ENCODE assay signal across 8 mouse cellular contexts in the genomic region with DNA sequence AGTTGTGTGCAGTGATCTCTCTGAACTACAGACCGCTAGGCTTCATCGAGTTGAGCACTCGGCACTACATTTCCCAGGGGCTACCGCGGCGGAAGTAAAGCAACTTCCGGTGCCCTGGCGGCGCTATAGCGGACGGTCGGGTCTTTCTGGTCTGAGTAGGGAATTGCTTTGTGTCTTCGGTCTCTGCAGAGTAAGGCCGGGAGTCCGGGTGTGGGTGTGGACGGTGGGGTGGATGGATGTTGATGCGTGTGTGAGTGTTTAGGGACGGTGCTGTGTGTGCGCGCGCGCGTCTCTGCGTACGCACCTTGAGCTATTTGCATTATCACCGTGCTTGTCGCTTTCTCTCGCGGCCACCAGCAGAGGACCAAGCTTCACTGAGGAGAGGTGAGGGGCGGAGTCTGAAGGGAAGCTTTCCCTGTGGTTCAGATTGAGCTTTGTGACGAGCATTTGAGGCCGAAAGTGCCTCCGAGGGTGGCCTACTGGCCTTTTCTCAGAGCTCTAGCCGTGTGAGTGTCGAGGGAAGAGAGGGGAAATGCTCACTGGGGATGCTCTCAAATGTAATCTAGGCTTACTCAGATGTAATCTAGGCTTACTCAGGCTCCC. TPM values are rescaled to one million over a fixed set of nuclear protein-coding genes. Genes with fewer than 3 reads are reported as not detected.
A peak's percentile ranks its signal among the peaks of the same experiment; 100 is the strongest.
DNase-seq lines count a peak whose midpoint lies in the region; ATAC-seq and TF ChIP-seq lines count a peak whose summit lies in the region.

Gene Zfp60 (plus strand): TSS at position 109 of the 603 bp plus-strand sequence.

- H3K4me3 ChIP-seq in cortical plate, adult 2 months (ENCODE audit: insufficient read depth, low read length) = peak within 1 kb of the TSS; percentile 62
- peak within 1 kb of the TSS; percentile 100 for H3K4me3 ChIP-seq in megakaryocyte, embryonic 14.5 days (replicated peaks)

- DNase-seq in gastrocnemius, adult 8-10 months (ENCODE audit: low spot score in 2 of 2) = peak; percentile 52 to 72
- peak; percentile 56 for DNase-seq in hindlimb bud, embryonic 11.5 days (ENCODE audit: extremely low spot score, low read depth, low spot score)
- DNase-seq in left cerebral cortex, adult 8-10 months (ENCODE audit: low spot score in 2 of 2) = peak; percentile 79 to 85
- peak; percentile 90 to 94 for DNase-seq in right cerebral cortex, postnatal 10 days (ENCODE audit: low spot score in 2 of 2)
- DNase-seq in urinary bladder, postnatal 25 days (ENCODE audit: low spot score) = peak; percentile 71

- TF ChIP-seq POLR2A in cortical plate, adult 2 months (IDR thresholded peaks at IDR 0.05; ENCODE audit: extremely low read depth, insufficient read depth, low read length) = peak; percentile 87

- TF ChIP-seq CTCF in cortical plate, adult 2 months (IDR thresholded peaks at IDR 0.05; ENCODE audit: extremely low read depth, insufficient read depth, low read length) = no peak; the same call in 1 of the 2 replicates

- peak; percentile 92 for ATAC-seq in activated CD4-positive, CD25-positive, alpha-beta regulatory T cell, adult 4 months

- H3K9me3 ChIP-seq in megakaryocyte, embryonic 14.5 days = 0 out of 2 replicates have a peak, but pooled peaks cover 5% of the 10 kb centered on the region

- peaks cover 2% of the 10 kb centered on the region for H3K36me3 ChIP-seq in megakaryocyte, embryonic 14.5 days (replicated peaks; ENCODE audit: low read length)

- peaks cover 9% of the 10 kb centered on the region; the same call in 1 of the 2 replicates for H3K4me1 ChIP-seq in cortical plate, adult 2 months (ENCODE audit: control insufficient read depth, insufficient read depth, low read length)
- peaks cover 42% of the 10 kb centered on the region for H3K4me1 ChIP-seq in megakaryocyte, embryonic 14.5 days

- no peaks in the 10 kb centered on the region for H3K27me3 ChIP-seq in megakaryocyte, embryonic 14.5 days (replicated peaks)

- H3K27ac ChIP-seq in cortical plate, adult 2 months (ENCODE audit: insufficient read depth, low read length) = peak within 1 kb of the TSS; percentile 30

RNA-seq across cellular contexts. Expression of gene Zfp60, which starts in this region (rescaled TPM):
- polyA plus RNA-seq in activated CD4-positive, CD25-positive, alpha-beta regulatory T cell, adult 4 months (2017; shearing (Covaris generic)) = 1 to 10 TPM; 7.0 to 8.0 TPM
- polyA plus RNA-seq in cortical plate, adult 2 months (2012; rRNA removed) = 15.9 and 17.3 TPM in 2 replicates
- 1 to 10 TPM; 5.8 to 9.5 (median 6.8) TPM for total RNA-seq in gastrocnemius, adult 8-10 months (2022)
- total RNA-seq in left cerebral cortex, adult 8-10 months (2022) = 10 to 100 TPM; 38.2 to 46.6 (median 42.1) TPM
- not detected in 2 replicates for polyA plus RNA-seq in megakaryocyte, embryonic 14.5 days (2012; ENCODE audit: insufficient read depth, low replicate concordance)

Comparison
In these comparisons a context has a peak if more than half of its experiments do, and no peak if none do; other contexts are left out.
1. Peak in every context shown above with its lines: DNase-seq, ATAC-seq, H3K4me3 ChIP-seq and H3K27ac ChIP-seq.